Comparison of ENCODE assay signal across 19 mouse cellular contexts in the genomic region with DNA sequence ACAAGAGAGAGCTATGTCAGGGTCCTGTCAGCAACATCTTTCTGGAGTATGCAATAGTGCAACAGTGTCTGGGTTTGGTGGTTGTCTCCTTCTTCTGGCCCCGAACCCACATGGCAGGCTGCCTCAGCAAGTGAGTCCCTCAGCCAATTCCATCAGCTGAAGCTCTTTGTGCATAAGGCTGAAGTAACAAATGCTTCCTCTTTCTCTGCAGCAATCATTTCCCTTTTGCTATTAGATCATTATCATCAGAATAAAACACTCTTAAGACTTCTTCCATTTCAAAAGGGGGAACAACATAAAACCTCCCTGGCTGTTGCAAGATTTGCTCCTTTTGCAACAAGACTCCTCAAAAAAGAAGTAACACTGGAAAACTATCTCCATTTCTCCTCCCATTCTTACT. TPM values are rescaled to one million over a fixed set of nuclear protein-coding genes. Genes with fewer than 3 reads are reported as not detected.
"Had no signal": no experiment of that assay in that cellular context is flagged by ENCODE, and none has a peak within 500 bp of the region (broad histone marks: within the 10 kb centered on the region; RNA-seq: fewer than 3 reads in every experiment).

No protein-coding gene starts in this region.

- H3K4me2 ChIP-seq: liver, embryonic 11.5 days; liver, embryonic 15.5 days; lung, embryonic 14.5 days; neural tube, embryonic 15.5 days had no signal

- H3K9ac ChIP-seq: liver, embryonic 15.5 days; lung, embryonic 14.5 days; neural tube, embryonic 15.5 days had no signal

- H3K27me3 ChIP-seq: liver, embryonic 15.5 days; neural tube, embryonic 15.5 days had no signal

- H3K4me3 ChIP-seq: layer of hippocampus, adult 2 months; limb, embryonic 10.5 days; liver, embryonic 15.5 days; midbrain, embryonic 10.5 days; myocyte; neural tube, embryonic 15.5 days had no signal

- H3K27ac ChIP-seq: layer of hippocampus, adult 2 months; limb, embryonic 10.5 days; liver, embryonic 15.5 days; midbrain, embryonic 10.5 days; neural tube, embryonic 15.5 days had no signal

- H3K36me3 ChIP-seq: liver, embryonic 15.5 days had no signal

- H3K9me3 ChIP-seq: limb, embryonic 10.5 days; liver, embryonic 15.5 days; midbrain, embryonic 10.5 days; neural tube, embryonic 15.5 days had no signal

- DNase-seq: kidney, adult 9 months; kidney, postnatal 10 days; kidney, postnatal 4 days; lung, embryonic 14.5 days; midbrain, embryonic 14.5 days; right cerebral cortex, postnatal 4 days; spleen, adult 18-20 months; thymus, adult 2 months; thymus, postnatal 25 days had no signal

- H3K4me1 ChIP-seq: limb, embryonic 10.5 days; liver, embryonic 15.5 days; midbrain, embryonic 10.5 days; neural tube, embryonic 15.5 days had no signal

- ATAC-seq: intestine, postnatal 0 days had no signal

RNA-seq across cellular contexts. Expression of a gene that starts 2.2 kb away (rescaled TPM):
- polyA plus RNA-seq: intestine, postnatal 0 days; limb, embryonic 10.5 days; liver, embryonic 11.5 days; liver, embryonic 15.5 days; lung, embryonic 14.5 days; midbrain, embryonic 10.5 days; midbrain, embryonic 14.5 days; myocyte; neural tube, embryonic 11.5 days; neural tube, embryonic 15.5 days; stomach, embryonic 14.5 days; thymus, adult 2 months had no signal
